Mouse (Mus musculus) neural tube, embryonic 15.5 days (tissue): ENCODE results near the gene Hoxd11. TPM values are rescaled to one million over a fixed set of nuclear protein-coding genes. Genes with fewer than 3 reads are reported as not detected.

ENCODE experiments used
- ATAC-seq: fragments of 200-750 bp; cut with Nextera tagmentation; 2 replicates; pipeline ENCODE4 v1.8.0; 2017; ENCODE audit warnings: mild to moderate bottlenecking, moderate TSS enrichment, moderate library complexity; ENCODE audit not compliant: low FRiP score
- H3K27ac ChIP-seq: fragments of 300-500 bp; sonication (generic); replicated peaks from 2 replicates; pipeline ENCODE4 v1.5.1; 2015; ENCODE audit warnings: mild to moderate bottlenecking, inconsistent platforms
- H3K27me3 ChIP-seq: fragments of 300-500 bp; sonication (generic); replicated peaks from 2 replicates; pipeline ENCODE4 v1.6.1; 2015; ENCODE audit warnings: inconsistent platforms
- H3K36me3 ChIP-seq: fragments of 300-500 bp; sonication (generic); 2 replicates; pipeline ENCODE4 v1.6.1; 2015; ENCODE audit warnings: inconsistent platforms
- H3K4me1 ChIP-seq: fragments of 300-500 bp; sonication (generic); 2 replicates; pipeline ENCODE4 v1.6.1; 2015; ENCODE audit warnings: inconsistent platforms
- H3K4me2 ChIP-seq: fragments of 300-500 bp; sonication (generic); 2 replicates; pipeline ENCODE4 v1.6.1; 2015; ENCODE audit warnings: inconsistent platforms, mild to moderate bottlenecking, moderate library complexity
- H3K4me3 ChIP-seq: fragments of 300-500 bp; sonication (generic); replicated peaks from 2 replicates; pipeline ENCODE4 v1.5.1; 2015; ENCODE audit warnings: mild to moderate bottlenecking, inconsistent platforms
- H3K9ac ChIP-seq: fragments of 300-500 bp; sonication (generic); replicated peaks from 2 replicates; pipeline ENCODE4 v1.6.1; 2015; ENCODE audit warnings: mild to moderate bottlenecking, inconsistent platforms
- H3K9me3 ChIP-seq: fragments of 300-500 bp; sonication (generic); replicated peaks from 2 replicates; pipeline ENCODE4 v1.6.1; 2016; ENCODE audit warnings: inconsistent platforms
- WGBS: fragments of 180-500 bp; shearing (Covaris S2); methylation state at CpG from one replicate; pipeline ENCODE4 v1.1.7; 2015; ENCODE audit warnings: mixed read lengths; 5-methylcytosine and 5-hydroxymethylcytosine counted together
- microRNA counts: library from miRNA; unstranded; fragments of <30 nt; microRNA quantifications from one replicate; lab custom pipeline; 2016
- microRNA-seq: library from miRNA; unstranded; fragments of <30 nt; microRNA quantifications from one replicate; pipeline ENCODE4, GENCODE M21; 2017
- polyA plus RNA-seq: library from polyadenylated mRNA; unstranded; fragments of >200 nt; fragmentation: Nextera tagmentation; extraction: Ambion mirVana; gene quantifications from 2 replicates; pipeline ENCODE4 v1.2.1, GENCODE M21; 2015

Gene Hoxd11
- polyA plus RNA-seq, 1 experiment from 2014 or later = 4.1 TPM

- Histone ChIP-seq H3K27ac (peak overlapping the region; percentile 91), H3K9ac (peak overlapping the region; percentile 45; the same call in 1 of the 2 replicates), H3K27me3 (no peaks in the 10 kb centered on the region), H3K4me1 (peaks cover 92% of the 10 kb centered on the region), H3K4me2 (peak overlapping the region; percentile 58), H3K36me3 (no peaks in the 10 kb centered on the region), H3K9me3 (no peaks in the 10 kb centered on the region), H3K4me3 (peak overlapping the region; percentile 30)
- WGBS = under 1% methylated on average over 52 of the region's 52 CpGs
- ATAC-seq = no peak
These were observed 53.4 kb downstream of the Hoxd11 start for GRCm38 (mm10) chr2:74732513-74733316.

GRCm38 (mm10) chr2:74733317-74733661, 53.9 kb downstream of the Hoxd11 start:
- Histone ChIP-seq H3K9me3 (no peaks in the 10 kb centered on the region), H3K27ac (peak overlapping the region; percentile 91), H3K4me1 (peaks cover 92% of the 10 kb centered on the region), H3K27me3 (no peaks in the 10 kb centered on the region), H3K4me3 (peak overlapping the region; percentile 30; the same call in 1 of the 2 replicates), H3K36me3 (no peaks in the 10 kb centered on the region), H3K9ac (no peak overlapping the region), H3K4me2 (peak overlapping the region; percentile 58)
- no peak for ATAC-seq
- WGBS = under 1% methylated on average over 16 of the region's 16 CpGs

GRCm38 (mm10) chr2:74733765-74734164, 54.4 kb downstream of the Hoxd11 start:
- peaks cover 92% of the 10 kb centered on the region for H3K4me1 ChIP-seq
- H3K27me3 ChIP-seq = no peaks in the 10 kb centered on the region

GRCm38 (mm10) chr2:74734451-74734850, 55.1 kb downstream of the Hoxd11 start:
- Histone ChIP-seq H3K27me3 (no peaks in the 10 kb centered on the region), H3K4me3 (0 out of 2 replicates have a peak overlapping the region, but pooled peaks have one; percentile 9), H3K9me3 (no peaks in the 10 kb centered on the region), H3K4me1 (peaks cover 92% of the 10 kb centered on the region), H3K36me3 (no peaks in the 10 kb centered on the region), H3K27ac (peak overlapping the region; percentile 91), H3K9ac (peak overlapping the region; percentile 46), H3K4me2 (peak overlapping the region; percentile 58)
- ATAC-seq = peak; percentile 33
- WGBS = 3% methylated on average over 13 of the region's 13 CpGs

More at GRCm38 (mm10) chr2:74733765-74734164, 54.4 kb downstream of the Hoxd11 start:
- Histone ChIP-seq H3K4me3 (peak overlapping the region; percentile 30; the same call in 1 of the 2 replicates), H3K9me3 (no peaks in the 10 kb centered on the region), H3K36me3 (no peaks in the 10 kb centered on the region), H3K4me2 (peak overlapping the region; percentile 58), H3K27ac (peak overlapping the region; percentile 91), H3K9ac (peak overlapping the region; percentile 46; the same call in 1 of the 2 replicates)
- WGBS = 2% methylated on average over 6 of the region's 6 CpGs
- ATAC-seq = no peak

GRCm38 (mm10) chr2:74734996-74735811, 55.8 kb downstream of the Hoxd11 start:
- WGBS = 9% methylated on average over 27 of the region's 27 CpGs
- peak overlapping the region; percentile 20; the same call in 1 of the 2 replicates for H3K4me3 ChIP-seq
- H3K4me2 ChIP-seq = peak overlapping the region; percentile 58
- no peaks in the 10 kb centered on the region for H3K36me3 ChIP-seq
- peaks cover 97% of the 10 kb centered on the region for H3K4me1 ChIP-seq
- ATAC-seq = no peak
- H3K9ac ChIP-seq = peak overlapping the region; percentile 46
- no peaks in the 10 kb centered on the region for H3K27me3 ChIP-seq
- H3K9me3 ChIP-seq = no peaks in the 10 kb centered on the region
- peak overlapping the region; percentile 91 for H3K27ac ChIP-seq

GRCm38 (mm10) chr2:74735851-74736687, 56.7 kb downstream of the Hoxd11 start:
- no peaks in the 10 kb centered on the region for H3K9me3 ChIP-seq
- H3K27me3 ChIP-seq = no peaks in the 10 kb centered on the region
- H3K36me3 ChIP-seq = no peaks in the 10 kb centered on the region
- H3K4me3 ChIP-seq = peak overlapping the region; percentile 20
- no peak for ATAC-seq
- H3K27ac ChIP-seq = peak overlapping the region; percentile 91
- H3K4me1 ChIP-seq = peaks cover 96% of the 10 kb centered on the region
- peak overlapping the region; percentile 46 for H3K9ac ChIP-seq
- WGBS = 6% methylated on average over 42 of the region's 42 CpGs
- H3K4me2 ChIP-seq = peak overlapping the region; percentile 58

MicroRNAs within 50 kb of the gene (microRNA counts, 519-probe panel; counts per million panel counts)
- 4,354 counts per million, percentile 97 among the panel's probes with 10 or more counts for microRNA mmu-miR-10b (lab: Ali Mortazavi, UCI)

Small RNA genes within 50 kb of the gene (microRNA-seq; reads per million reads assigned to microRNA genes)
- gene Gm44463 (not detected), gene Mir10b (188,864 reads per million, percentile 100 among the genes with 10 or more reads in this experiment)

Other genes starting within 250 kb of the Hoxd11 start
- 39.6 and 43.4 TPM in 2 replicates for gene Lnpk, start 100.1 kb upstream of the Hoxd11 start, polyA plus RNA-seq
- 0.23 and 0.42 TPM in 2 replicates for gene Evx2, start 20.0 kb upstream of the Hoxd11 start, polyA plus RNA-seq
- gene Hoxd13, start 11.2 kb upstream of the Hoxd11 start, polyA plus RNA-seq = 0.14 and 0.20 TPM in 2 replicates
- 0.38 and 0.43 TPM in 2 replicates for gene Hoxd12, start 4.5 kb upstream of the Hoxd11 start, polyA plus RNA-seq
- 61.8 and 83.6 TPM in 2 replicates for gene Hoxd10, start 12.4 kb downstream of the Hoxd11 start, polyA plus RNA-seq
- 20.0 and 21.3 TPM in 2 replicates for gene Hoxd9, start 18.2 kb downstream of the Hoxd11 start, polyA plus RNA-seq
- 12.4 and 12.5 TPM in 2 replicates for gene Hoxd8, start 25.1 kb downstream of the Hoxd11 start, polyA plus RNA-seq
- gene Hoxd3, start 32.4 kb downstream of the Hoxd11 start, polyA plus RNA-seq = 14.5 and 29.1 TPM in 2 replicates
- gene Hoxd4, start 32.4 kb downstream of the Hoxd11 start, polyA plus RNA-seq = 4.3 and 4.5 TPM in 2 replicates
- gene Gm28230, start 47.2 kb downstream of the Hoxd11 start, polyA plus RNA-seq = 0.96 and 2.0 TPM in 2 replicates
- 1.7 and 2.1 TPM in 2 replicates for gene Hoxd1, start 83.4 kb downstream of the Hoxd11 start, polyA plus RNA-seq
- 149 and 162 TPM in 2 replicates for gene Mtx2, start 146.2 kb downstream of the Hoxd11 start, polyA plus RNA-seq